Comparison of ENCODE assay signal across 10 mouse cellular contexts in the genomic region with DNA sequence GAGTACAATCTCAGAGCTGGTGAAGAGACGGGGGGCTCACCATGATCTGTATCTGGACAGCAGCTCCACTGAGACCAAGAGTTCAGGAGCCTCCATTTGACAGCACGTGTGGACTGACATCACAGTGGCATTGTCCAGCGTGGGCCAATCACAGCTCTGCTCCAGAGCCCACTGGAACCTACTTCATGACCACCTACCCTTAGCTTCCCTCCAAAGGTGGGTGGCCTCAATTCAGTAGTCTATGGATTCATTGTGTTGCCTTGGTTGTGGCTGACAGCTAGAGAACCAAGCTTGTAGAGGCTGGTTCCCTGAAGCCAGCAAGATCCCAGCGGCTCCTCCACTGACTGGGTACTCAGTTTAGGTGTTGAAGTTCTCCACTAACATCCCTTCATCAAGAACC. TPM values are rescaled to one million over a fixed set of nuclear protein-coding genes. Genes with fewer than 3 reads are reported as not detected.
DNase-seq lines count a peak whose midpoint lies in the region; ATAC-seq and TF ChIP-seq lines count a peak whose summit lies in the region.
"Had no signal": no experiment of that assay in that cellular context is flagged by ENCODE, and none has a peak within 500 bp of the region (broad histone marks: within the 10 kb centered on the region; RNA-seq: fewer than 3 reads in every experiment).

A gene (minus strand): TSS at position 121 of the 400 bp plus-strand sequence.
A gene (plus strand): TSS at position 174 of the 400 bp plus-strand sequence.

- H3K36me3 ChIP-seq in kidney, embryonic 15.5 days, result peaks cover 44% of the 10 kb centered on the region
- no peaks in the 10 kb centered on the region; the same call in 1 of the 2 replicates for H3K36me3 ChIP-seq in kidney, adult 2 months (ENCODE audit: control insufficient read depth, insufficient read depth, low read length)
- H3K36me3 ChIP-seq in embryonic facial prominence, embryonic 11.5 days (replicated peaks; ENCODE audit: control insufficient read depth, insufficient read depth, low read depth, low read length), result peaks cover 8% of the 10 kb centered on the region
- peaks cover 12% of the 10 kb centered on the region for H3K36me3 ChIP-seq in hindbrain, postnatal 0 days (ENCODE audit: insufficient read depth, low read length)
- H3K36me3 ChIP-seq in midbrain, embryonic 16.5 days (ENCODE audit: control insufficient read depth, insufficient read depth, low read length), result peaks cover 8% of the 10 kb centered on the region

- no peak for ATAC-seq in kidney, embryonic 15.5 days (replicated peaks; ENCODE audit: low FRiP score)
- ATAC-seq in embryonic facial prominence, embryonic 11.5 days (replicated peaks; ENCODE audit: insufficient number of reproducible peaks, low FRiP score, low TSS enrichment, low read depth), result no peak
- no peak for ATAC-seq in hindbrain, postnatal 0 days
- ATAC-seq in midbrain, embryonic 16.5 days, result no peak
- ATAC-seq in frontal cortex, adult (ENCODE audit: low TSS enrichment), result no peak
- ATAC-seq: Patski had no signal

- H3K27me3 ChIP-seq in kidney, embryonic 15.5 days, result no peaks in the 10 kb centered on the region
- no peaks in the 10 kb centered on the region for H3K27me3 ChIP-seq in kidney, adult 2 months (replicated peaks; ENCODE audit: control insufficient read depth, insufficient read depth, low read length)
- H3K27me3 ChIP-seq in embryonic facial prominence, embryonic 11.5 days (ENCODE audit: control insufficient read depth, insufficient read depth, low read length), result no peaks in the 10 kb centered on the region; the same call in 1 of the 2 replicates
- H3K27me3 ChIP-seq in hindbrain, postnatal 0 days (ENCODE audit: insufficient read depth, low read length), result no peaks in the 10 kb centered on the region
- H3K27me3 ChIP-seq in midbrain, embryonic 16.5 days (ENCODE audit: control insufficient read depth, insufficient read depth, low read depth, low read length), result no peaks in the 10 kb centered on the region
- H3K27me3 ChIP-seq: Patski had no signal

- TF ChIP-seq CTCF in kidney, adult 2 months (conservative IDR thresholded peaks at IDR 0.05; ENCODE audit: insufficient read depth, insufficient read length, low read depth, low read length), result no peak
- no peak for TF ChIP-seq CTCF in hindbrain, postnatal 0 days (IDR thresholded peaks at IDR 0.05; ENCODE audit: low read depth)

- no peaks in the 10 kb centered on the region for H3K9me3 ChIP-seq in kidney, embryonic 15.5 days (replicated peaks)
- H3K9me3 ChIP-seq in embryonic facial prominence, embryonic 11.5 days (replicated peaks; ENCODE audit: control insufficient read depth, low read length), result no peaks in the 10 kb centered on the region
- H3K9me3 ChIP-seq in hindbrain, postnatal 0 days (ENCODE audit: low read length), result no peaks in the 10 kb centered on the region
- H3K9me3 ChIP-seq in midbrain, embryonic 16.5 days (replicated peaks; ENCODE audit: control insufficient read depth, low read length, poor library complexity, severe bottlenecking), result no peaks in the 10 kb centered on the region

- peak within 1 kb of the TSS; percentile 96; the same call in 1 of the 2 replicates for H3K9ac ChIP-seq in kidney, embryonic 15.5 days
- no peak within 1 kb of the TSS for H3K9ac ChIP-seq in embryonic facial prominence, embryonic 11.5 days (replicated peaks; ENCODE audit: low read length)
- H3K9ac ChIP-seq in hindbrain, postnatal 0 days (replicated peaks; ENCODE audit: low read length), result no peak within 1 kb of the TSS; the same call in 1 of the 2 replicates
- H3K9ac ChIP-seq in midbrain, embryonic 16.5 days (ENCODE audit: low read depth, low read length), result 0 out of 2 replicates have a peak within 1 kb of the TSS, but pooled peaks have one; percentile 89

- H3K4me1 ChIP-seq in kidney, embryonic 15.5 days, result peaks cover 40% of the 10 kb centered on the region
- peaks cover 6% of the 10 kb centered on the region; the same call in 1 of the 2 replicates for H3K4me1 ChIP-seq in kidney, adult 2 months (ENCODE audit: control insufficient read depth, insufficient read depth, low read length)
- H3K4me1 ChIP-seq in embryonic facial prominence, embryonic 11.5 days (ENCODE audit: control insufficient read depth, insufficient read depth, low read length), result no peaks in the 10 kb centered on the region
- no peaks in the 10 kb centered on the region; the same call in 1 of the 2 replicates for H3K4me1 ChIP-seq in hindbrain, postnatal 0 days (ENCODE audit: insufficient read depth, low read length)
- H3K4me1 ChIP-seq in midbrain, embryonic 16.5 days (ENCODE audit: control insufficient read depth, insufficient read depth, low read length), result peaks cover 17% of the 10 kb centered on the region

- H3K27ac ChIP-seq in kidney, embryonic 15.5 days, result peak within 1 kb of the TSS; percentile 94; the same call in 1 of the 2 replicates
- no peak within 1 kb of the TSS for H3K27ac ChIP-seq in kidney, adult 2 months (ENCODE audit: insufficient read depth, low read depth, low read length)
- H3K27ac ChIP-seq in embryonic facial prominence, embryonic 11.5 days (replicated peaks; ENCODE audit: low read depth, low read length), result no peak within 1 kb of the TSS
- H3K27ac ChIP-seq in hindbrain, postnatal 0 days, result no peak within 1 kb of the TSS
- no peak within 1 kb of the TSS for H3K27ac ChIP-seq in midbrain, embryonic 16.5 days (ENCODE audit: low read length)

- peak within 1 kb of the TSS; percentile 70 for H3K4me2 ChIP-seq in kidney, embryonic 15.5 days
- peak within 1 kb of the TSS; percentile 36 for H3K4me2 ChIP-seq in embryonic facial prominence, embryonic 11.5 days (ENCODE audit: low read depth, low read length)
- H3K4me2 ChIP-seq in hindbrain, postnatal 0 days (ENCODE audit: low read depth, low read length), result peak within 1 kb of the TSS; percentile 59
- peak within 1 kb of the TSS; percentile 47 for H3K4me2 ChIP-seq in midbrain, embryonic 16.5 days (ENCODE audit: low read length)

- intact Hi-C loops in left cerebral cortex, postnatal 10 days (cut with DNase I), result no loop called here

- DNase-seq in kidney, adult 2 months, result no peak
- no peak for DNase-seq in embryonic facial prominence, embryonic 11.5 days (ENCODE audit: low spot score)
- DNase-seq in hindbrain, postnatal 0 days (ENCODE audit: low spot score), result no peak
- DNase-seq in Muller cell, postnatal 12 days (ENCODE audit: inconsistent ontology term), result no peak
- DNase-seq in left cerebral cortex, postnatal 10 days (ENCODE audit: extremely low spot score in 1 of 2, low spot score in 2 of 2), result no peak
- DNase-seq: left cerebral cortex, postnatal 4 days had no signal

- 78% methylated on average over 4 of the region's 4 CpGs for WGBS in kidney, embryonic 15.5 days
- WGBS in kidney, adult 2 months, result 86% methylated on average over 4 of the region's 4 CpGs
- WGBS in embryonic facial prominence, embryonic 11.5 days, result 82% methylated on average over 4 of the region's 4 CpGs
- 77% methylated on average over 4 of the region's 4 CpGs for WGBS in hindbrain, postnatal 0 days
- WGBS in midbrain, embryonic 16.5 days, result 86% methylated on average over 4 of the region's 4 CpGs

- peak within 1 kb of the TSS; percentile 98 for H3K4me3 ChIP-seq in kidney, embryonic 15.5 days (replicated peaks)
- no peak within 1 kb of the TSS for H3K4me3 ChIP-seq in kidney, adult 2 months (ENCODE audit: insufficient read depth, low read depth, low read length)
- peak within 1 kb of the TSS; percentile 75 for H3K4me3 ChIP-seq in embryonic facial prominence, embryonic 11.5 days (ENCODE audit: low read depth, low read length)
- peak within 1 kb of the TSS; percentile 61; the same call in 1 of the 2 replicates for H3K4me3 ChIP-seq in hindbrain, postnatal 0 days (ENCODE audit: low read length)
- no peak within 1 kb of the TSS; the same call in 1 of the 2 replicates for H3K4me3 ChIP-seq in midbrain, embryonic 16.5 days (ENCODE audit: low read depth, low read length)

- no peak for TF ChIP-seq POLR2A in kidney, adult 2 months (IDR thresholded peaks at IDR 0.05; ENCODE audit: low read depth, low read length)

RNA-seq across cellular contexts. Expression of the first gene that starts in this region (rescaled TPM):
- polyA plus RNA-seq in kidney, embryonic 15.5 days (2015; fragmentation: Nextera tagmentation; extraction: Ambion mirVana), result 0.18 TPM in 1 of 2 replicates, not detected in the other
- polyA plus RNA-seq in kidney, adult 2 months (2012; rRNA removed), result 0.16 and 0.91 TPM in 2 replicates
- polyA plus RNA-seq in embryonic facial prominence, embryonic 11.5 days (2014; fragmentation: Nextera tagmentation; extraction: Ambion mirVana), result 0.18 and 0.24 TPM in 2 replicates
- not detected in 2 replicates for total RNA-seq in hindbrain, postnatal 0 days (2014; rRNA removed)
- not detected in 2 replicates for polyA plus RNA-seq in hindbrain, postnatal 0 days (2015; fragmentation: Nextera tagmentation; extraction: Ambion mirVana)
- polyA plus RNA-seq in midbrain, embryonic 16.5 days (2015; fragmentation: Nextera tagmentation; extraction: Ambion mirVana), result 0.28 TPM in 1 of 2 replicates, not detected in the other
- under 1 TPM in 1 of 2 experiments, not detected in 1; 0.69 TPM for total RNA-seq in left cerebral cortex, postnatal 10 days (2021)
- total RNA-seq: left cerebral cortex, postnatal 4 days had no signal

RNA-seq across cellular contexts. Expression of the second gene that starts in this region (rescaled TPM):
- 1,520 and 1,607 TPM in 2 replicates for polyA plus RNA-seq in kidney, embryonic 15.5 days (2015; fragmentation: Nextera tagmentation; extraction: Ambion mirVana)
- polyA plus RNA-seq in kidney, adult 2 months (2012; rRNA removed), result 2,444 and 2,611 TPM in 2 replicates
- 1,371 and 1,480 TPM in 2 replicates for polyA plus RNA-seq in embryonic facial prominence, embryonic 11.5 days (2014; fragmentation: Nextera tagmentation; extraction: Ambion mirVana)
- total RNA-seq in hindbrain, postnatal 0 days (2014; rRNA removed), result 2,181 and 2,600 TPM in 2 replicates
- 809 and 820 TPM in 2 replicates for polyA plus RNA-seq in hindbrain, postnatal 0 days (2015; fragmentation: Nextera tagmentation; extraction: Ambion mirVana)
- 657 and 682 TPM in 2 replicates for polyA plus RNA-seq in midbrain, embryonic 16.5 days (2015; fragmentation: Nextera tagmentation; extraction: Ambion mirVana)
- total RNA-seq in left cerebral cortex, postnatal 10 days (2021), result 100 to 1,000 TPM; 575 to 607 TPM

Comparison
In these comparisons a context has a peak if more than half of its experiments do, and no peak if none do; other contexts are left out.
1. H3K4me3 ChIP-seq: peak in kidney, embryonic 15.5 days (single experiment), embryonic facial prominence, embryonic 11.5 days (single experiment) and hindbrain, postnatal 0 days (single experiment); none in kidney, adult 2 months (single experiment) and midbrain, embryonic 16.5 days (single experiment).
2. H3K9ac ChIP-seq: peak in kidney, embryonic 15.5 days (single experiment) and midbrain, embryonic 16.5 days (single experiment); none in embryonic facial prominence, embryonic 11.5 days (single experiment) and hindbrain, postnatal 0 days (single experiment).
3. Peak in every context shown above with its lines, with median percentiles within 50 percentile points of each other: H3K4me2 ChIP-seq.